Mouse (Mus musculus): ENCODE results near the gene Rpusd3. TPM values are rescaled to one million over a fixed set of nuclear protein-coding genes. Genes with fewer than 3 reads are reported as not detected.
A peak's percentile ranks its signal among the peaks of the same experiment; 100 is the strongest.

Rpusd3 gene
- total RNA-seq, 2 experiments from 2014 or later: 15.3 to 18.9 TPM

- ATAC-seq (replicated peaks; ENCODE audit: poor library complexity, severe bottlenecking): no peak
These were observed 28.4 kb downstream of the Rpusd3 start for GRCm38 (mm10) chr6:113390715-113391114.

- ATAC-seq (replicated peaks; ENCODE audit: poor library complexity, severe bottlenecking): no peak
These were observed 30.2 kb downstream of the Rpusd3 start, which contains the start of gene Ttll3 for GRCm38 (mm10) chr6:113388960-113389359. Ttll3 (plus strand) TSS chr6:113389260.

GRCm38 (mm10) chr6:113386025-113386424, 33.1 kb downstream of the Rpusd3 start:
- ATAC-seq (replicated peaks; ENCODE audit: poor library complexity, severe bottlenecking): no peak

- ATAC-seq (replicated peaks; ENCODE audit: poor library complexity, severe bottlenecking): no peak
These were observed 33.9 kb downstream of the Rpusd3 start for GRCm38 (mm10) chr6:113385160-113385714.

GRCm38 (mm10) chr6:113384351-113384927, 34.7 kb downstream of the Rpusd3 start:
- ATAC-seq (replicated peaks; ENCODE audit: poor library complexity, severe bottlenecking): no peak

- no peak for ATAC-seq (replicated peaks; ENCODE audit: poor library complexity, severe bottlenecking)
These were observed 38.7 kb downstream of the Rpusd3 start for GRCm38 (mm10) chr6:113380480-113380879.

- peak; percentile 47 for ATAC-seq (replicated peaks; ENCODE audit: poor library complexity, severe bottlenecking)
These were observed 39.9 kb downstream of the Rpusd3 start for GRCm38 (mm10) chr6:113379246-113379645.

GRCm38 (mm10) chr6:113377496-113378385, 41.4 kb downstream of the Rpusd3 start, which contains the start of the genes Tada3 and Arpc4:
Tada3 (minus strand) TSS chr6:113377883.
Arpc4 (plus strand) TSS chr6:113378115.
- ATAC-seq (replicated peaks; ENCODE audit: poor library complexity, severe bottlenecking): peak; percentile 76

GRCm38 (mm10) chr6:113377172-113377495, 42.0 kb downstream of the Rpusd3 start:
- ATAC-seq (replicated peaks; ENCODE audit: poor library complexity, severe bottlenecking): no peak

- no peak for ATAC-seq (replicated peaks; ENCODE audit: poor library complexity, severe bottlenecking)
These were observed 45.6 kb downstream of the Rpusd3 start for GRCm38 (mm10) chr6:113373491-113373890.

GRCm38 (mm10) chr6:113370194-113370929, 48.8 kb downstream of the Rpusd3 start:
- ATAC-seq (replicated peaks; ENCODE audit: poor library complexity, severe bottlenecking): no peak

- ATAC-seq (replicated peaks; ENCODE audit: poor library complexity, severe bottlenecking): no peak
These were observed 50.6 kb downstream of the Rpusd3 start for GRCm38 (mm10) chr6:113368577-113368976.

- ATAC-seq (replicated peaks; ENCODE audit: poor library complexity, severe bottlenecking): no peak
These were observed 51.0 kb downstream of the Rpusd3 start for GRCm38 (mm10) chr6:113368124-113368523.

- ATAC-seq (replicated peaks; ENCODE audit: poor library complexity, severe bottlenecking): no peak
These were observed 51.6 kb downstream of the Rpusd3 start for GRCm38 (mm10) chr6:113367574-113367973.

- no peak for ATAC-seq (replicated peaks; ENCODE audit: poor library complexity, severe bottlenecking)
These were observed 52.5 kb downstream of the Rpusd3 start for GRCm38 (mm10) chr6:113366639-113367038.

Other genes starting within 250 kb of the Rpusd3 start
- gene Lhfpl4, start 224.0 kb downstream of the Rpusd3 start, total RNA-seq (2014; fragmentation: Nextera tagmentation): not detected in 2 replicates
- not detected in 2 replicates for gene Lhfpl4, start 224.0 kb downstream of the Rpusd3 start, total RNA-seq (2017)
- 32.4 and 37.6 TPM in 2 replicates for gene Mtmr14, start 181.5 kb downstream of the Rpusd3 start, total RNA-seq (2014; fragmentation: Nextera tagmentation)
- 31.0 and 40.9 TPM in 2 replicates for gene Mtmr14, start 181.5 kb downstream of the Rpusd3 start, total RNA-seq (2017)
- 0.19 TPM in 1 of 2 replicates, not detected in the other for gene Cpne9, start 137.0 kb downstream of the Rpusd3 start, total RNA-seq (2014; fragmentation: Nextera tagmentation)
- gene Cpne9, start 137.0 kb downstream of the Rpusd3 start, total RNA-seq (2017): 0.39 TPM in 1 of 2 replicates, not detected in the other
- 48.4 and 53.2 TPM in 2 replicates for gene Brpf1, start 112.2 kb downstream of the Rpusd3 start, total RNA-seq (2014; fragmentation: Nextera tagmentation)
- gene Brpf1, start 112.2 kb downstream of the Rpusd3 start, total RNA-seq (2017): 40.0 and 43.8 TPM in 2 replicates
- gene Ogg1, start 92.4 kb downstream of the Rpusd3 start, total RNA-seq (2014; fragmentation: Nextera tagmentation): 13.8 and 17.8 TPM in 2 replicates
- 6.4 and 7.9 TPM in 2 replicates for gene Ogg1, start 92.4 kb downstream of the Rpusd3 start, total RNA-seq (2017)
- gene Camk1, start 75.4 kb downstream of the Rpusd3 start, total RNA-seq (2014; fragmentation: Nextera tagmentation): 18.7 and 23.0 TPM in 2 replicates
- gene Camk1, start 75.4 kb downstream of the Rpusd3 start, total RNA-seq (2017): 17.2 and 18.3 TPM in 2 replicates
- gene Tada3, start 41.5 kb downstream of the Rpusd3 start, total RNA-seq (2014; fragmentation: Nextera tagmentation): 18.9 and 21.0 TPM in 2 replicates
- gene Tada3, start 41.5 kb downstream of the Rpusd3 start, total RNA-seq (2017): 9.7 and 13.8 TPM in 2 replicates
- gene Arpc4, start 41.2 kb downstream of the Rpusd3 start, total RNA-seq (2014; fragmentation: Nextera tagmentation): 223 and 277 TPM in 2 replicates
- 211 and 270 TPM in 2 replicates for gene Arpc4, start 41.2 kb downstream of the Rpusd3 start, total RNA-seq (2017)
- 1.5 and 3.1 TPM in 2 replicates for gene Ttll3, start 30.1 kb downstream of the Rpusd3 start, total RNA-seq (2014; fragmentation: Nextera tagmentation)
- gene Ttll3, start 30.1 kb downstream of the Rpusd3 start, total RNA-seq (2017): 0.26 and 1.8 TPM in 2 replicates
- gene Cidec, start 16.4 kb upstream of the Rpusd3 start, total RNA-seq (2014; fragmentation: Nextera tagmentation): not detected in 2 replicates
- gene Cidec, start 16.4 kb upstream of the Rpusd3 start, total RNA-seq (2017): not detected in 2 replicates
- 53.5 and 73.6 TPM in 2 replicates for gene Jagn1, start 23.2 kb upstream of the Rpusd3 start, total RNA-seq (2014; fragmentation: Nextera tagmentation)
- 23.2 and 28.3 TPM in 2 replicates for gene Jagn1, start 23.2 kb upstream of the Rpusd3 start, total RNA-seq (2017)
- not detected in 2 replicates for gene Il17re, start 39.1 kb upstream of the Rpusd3 start, total RNA-seq (2014; fragmentation: Nextera tagmentation)
- gene Il17re, start 39.1 kb upstream of the Rpusd3 start, total RNA-seq (2017): 0.31 and 0.43 TPM in 2 replicates
- gene Il17rc, start 52.1 kb upstream of the Rpusd3 start, total RNA-seq (2014; fragmentation: Nextera tagmentation): not detected in 2 replicates
- gene Il17rc, start 52.1 kb upstream of the Rpusd3 start, total RNA-seq (2017): not detected in 2 replicates
- 15.3 and 17.8 TPM in 2 replicates for gene Creld1, start 64.0 kb upstream of the Rpusd3 start, total RNA-seq (2014; fragmentation: Nextera tagmentation)
- 6.7 and 9.4 TPM in 2 replicates for gene Creld1, start 64.0 kb upstream of the Rpusd3 start, total RNA-seq (2017)
- not detected in 2 replicates for gene Prrt3, start 82.6 kb upstream of the Rpusd3 start, total RNA-seq (2014; fragmentation: Nextera tagmentation)
- not detected in 2 replicates for gene Prrt3, start 82.6 kb upstream of the Rpusd3 start, total RNA-seq (2017)
- gene Emc3, start 112.3 kb upstream of the Rpusd3 start, total RNA-seq (2014; fragmentation: Nextera tagmentation): 47.4 and 48.0 TPM in 2 replicates
- 38.7 and 41.8 TPM in 2 replicates for gene Emc3, start 112.3 kb upstream of the Rpusd3 start, total RNA-seq (2017)
- gene Fancd2, start 112.3 kb upstream of the Rpusd3 start, total RNA-seq (2014; fragmentation: Nextera tagmentation): 23.8 and 27.4 TPM in 2 replicates
- 28.2 and 33.2 TPM in 2 replicates for gene Fancd2, start 112.3 kb upstream of the Rpusd3 start, total RNA-seq (2017)
- gene Fancd2os, start 181.4 kb upstream of the Rpusd3 start, total RNA-seq (2014; fragmentation: Nextera tagmentation): not detected in 2 replicates
- not detected in 2 replicates for gene Fancd2os, start 181.4 kb upstream of the Rpusd3 start, total RNA-seq (2017)
- 223 and 247 TPM in 2 replicates for gene Brk1, start 185.4 kb upstream of the Rpusd3 start, total RNA-seq (2014; fragmentation: Nextera tagmentation)
- gene Brk1, start 185.4 kb upstream of the Rpusd3 start, total RNA-seq (2017): 96.6 and 108 TPM in 2 replicates
- 15.7 and 24.6 TPM in 2 replicates for gene Vhl, start 204.6 kb upstream of the Rpusd3 start, total RNA-seq (2014; fragmentation: Nextera tagmentation)
- gene Vhl, start 204.6 kb upstream of the Rpusd3 start, total RNA-seq (2017): 11.0 and 11.3 TPM in 2 replicates
- 6.7 and 9.5 TPM in 2 replicates for gene Irak2, start 219.1 kb upstream of the Rpusd3 start, total RNA-seq (2014; fragmentation: Nextera tagmentation)
- 6.4 and 17.5 TPM in 2 replicates for gene Irak2, start 219.1 kb upstream of the Rpusd3 start, total RNA-seq (2017)

Measured in granulocyte monocyte progenitor cell, adult 5-6 weeks (primary cell).